Mouse (Mus musculus): Measurements from ENCODE around the gene Gpr84.

- no peak for TF ChIP-seq CTCF (IDR thresholded peaks at IDR 0.05; ENCODE audit: low read depth, low read length)
- TF ChIP-seq POLR2A (IDR thresholded peaks at IDR 0.05; ENCODE audit: insufficient read depth, low read length) = no peak
These were observed 15.8 kb downstream of the Gpr84 start for GRCm38 (mm10) chr15:103294649-103295048.
